ENCODE assay signal across 14 mouse cellular contexts in the genomic region with DNA sequence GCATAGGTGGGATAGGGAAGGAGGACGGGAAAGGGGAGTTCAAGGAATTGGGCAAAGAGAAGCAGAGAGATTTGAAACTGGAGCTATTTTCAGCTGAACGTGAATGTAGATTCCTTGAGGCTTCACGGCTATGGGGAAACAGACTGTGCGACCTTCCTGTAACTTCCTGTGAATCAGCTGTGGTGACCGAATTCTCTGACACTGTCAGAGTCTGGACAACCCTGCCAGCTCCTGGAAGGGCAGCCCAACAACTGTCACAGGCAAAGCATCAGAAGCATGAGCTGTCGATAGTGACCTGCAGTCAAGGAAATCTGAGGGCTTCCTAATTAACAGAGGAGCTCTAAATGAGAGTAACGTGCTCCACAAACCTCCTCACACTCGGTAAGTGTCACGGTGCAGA.
DNase-seq lines count a peak whose midpoint lies in the region; ATAC-seq lines count a peak whose summit lies in the region.
"Had no signal": no experiment of that assay in that cellular context is flagged by ENCODE, and none has a peak within 500 bp of the region (broad histone marks: within the 10 kb centered on the region; RNA-seq: fewer than 3 reads in every experiment).

No protein-coding gene starts in this region.

- no peaks in the 10 kb centered on the region for H3K27me3 ChIP-seq in heart, embryonic 13.5 days (replicated peaks)
- H3K27me3 ChIP-seq in forebrain, embryonic 12.5 days: no peaks in the 10 kb centered on the region
- H3K27me3 ChIP-seq in liver, embryonic 15.5 days: no peaks in the 10 kb centered on the region
- H3K27me3 ChIP-seq: midbrain, embryonic 15.5 days had no signal

- H3K36me3 ChIP-seq in heart, embryonic 13.5 days: 0 out of 2 replicates have a peak, but pooled peaks cover 13% of the 10 kb centered on the region
- peaks cover 24% of the 10 kb centered on the region for H3K36me3 ChIP-seq in forebrain, embryonic 12.5 days (replicated peaks)
- H3K36me3 ChIP-seq in liver, embryonic 15.5 days (replicated peaks): peaks cover 59% of the 10 kb centered on the region
- H3K36me3 ChIP-seq: midbrain, embryonic 15.5 days had no signal

- ATAC-seq in heart, embryonic 13.5 days (ENCODE audit: extremely low read depth, insufficient number of reproducible peaks, low FRiP score, low TSS enrichment): no peak
- no peak for ATAC-seq in forebrain, embryonic 12.5 days (ENCODE audit: low FRiP score)
- no peak for ATAC-seq in liver, embryonic 15.5 days (ENCODE audit: insufficient read depth)
- ATAC-seq: CD4-positive, CD25-positive, alpha-beta regulatory T cell, adult 4 months; Patski had no signal

- peaks cover 47% of the 10 kb centered on the region for H3K4me1 ChIP-seq in heart, embryonic 13.5 days
- peaks cover 19% of the 10 kb centered on the region for H3K4me1 ChIP-seq in forebrain, embryonic 12.5 days
- H3K4me1 ChIP-seq in liver, embryonic 15.5 days (replicated peaks): peaks cover 90% of the 10 kb centered on the region

- H3K27ac ChIP-seq in heart, embryonic 13.5 days (replicated peaks): 0 out of 2 replicates have a peak overlapping the region, but pooled peaks have one; percentile 36
- H3K27ac ChIP-seq in forebrain, embryonic 12.5 days: peak overlapping the region; percentile 33; the same call in 1 of the 2 replicates
- H3K27ac ChIP-seq in liver, embryonic 15.5 days (replicated peaks): peak overlapping the region; percentile 43; the same call in 1 of the 2 replicates
- H3K27ac ChIP-seq: gastrocnemius, adult 2 months; midbrain, embryonic 15.5 days had no signal

- H3K4me2 ChIP-seq in heart, embryonic 13.5 days: no peak overlapping the region
- no peak overlapping the region for H3K4me2 ChIP-seq in forebrain, embryonic 12.5 days
- no peak overlapping the region for H3K4me2 ChIP-seq in liver, embryonic 15.5 days
- H3K4me2 ChIP-seq: midbrain, embryonic 15.5 days had no signal

- H3K9me3 ChIP-seq in heart, embryonic 13.5 days: 0 out of 2 replicates have a peak, but pooled peaks cover 6% of the 10 kb centered on the region
- no peaks in the 10 kb centered on the region for H3K9me3 ChIP-seq in forebrain, embryonic 12.5 days
- 0 out of 2 replicates have a peak, but pooled peaks cover 3% of the 10 kb centered on the region for H3K9me3 ChIP-seq in liver, embryonic 15.5 days (replicated peaks)
- H3K9me3 ChIP-seq: midbrain, embryonic 15.5 days had no signal

- WGBS in heart, embryonic 13.5 days: 35% methylated on average over 9 of the region's 9 CpGs
- 63% methylated on average over 9 of the region's 9 CpGs for WGBS in forebrain, embryonic 12.5 days
- whole genome bisulfite sequencing in liver, embryonic 15.5 days (ENCODE audit: insufficient replicate concordance): 38% methylated on average over 9 of the region's 9 CpGs

- no peak for DNase-seq in heart, postnatal 25 days (ENCODE audit: low spot score)
- peak; percentile 45 for DNase-seq in adrenal gland, adult 8-10 months
- DNase-seq in layer of hippocampus, postnatal 25 days (ENCODE audit: extremely low spot score in 1 of 2, low spot score in 1 of 2): no peak
- no peak for DNase-seq in gastrocnemius, postnatal 4 days (ENCODE audit: low spot score in 2 of 2)
- DNase-seq: cerebellum, adult 2 months; gastrocnemius, adult 2 months; kidney, adult 2 months; thymus, postnatal 14 days had no signal

- intact Hi-C loops in heart, postnatal 25 days (cut with DNase I): no loop called here

- H3K4me3 ChIP-seq in heart, embryonic 13.5 days: no peak overlapping the region
- no peak overlapping the region for H3K4me3 ChIP-seq in forebrain, embryonic 12.5 days (replicated peaks)
- H3K4me3 ChIP-seq in liver, embryonic 15.5 days (replicated peaks): no peak overlapping the region
- H3K4me3 ChIP-seq: gastrocnemius, adult 2 months; midbrain, embryonic 15.5 days had no signal

- peak overlapping the region; percentile 42; the same call in 1 of the 2 replicates for H3K9ac ChIP-seq in heart, embryonic 13.5 days
- H3K9ac ChIP-seq in forebrain, embryonic 12.5 days: no peak overlapping the region
- no peak overlapping the region for H3K9ac ChIP-seq in liver, embryonic 15.5 days
- H3K9ac ChIP-seq: midbrain, embryonic 15.5 days had no signal
